Mouse (Mus musculus) lung, postnatal 0 days (tissue): ENCODE results near the gene 6430571L13Rik. TPM values are rescaled to one million over a fixed set of nuclear protein-coding genes. Genes with fewer than 3 reads are reported as not detected.
A peak's percentile ranks its signal among the peaks of the same experiment; 100 is the strongest.

ENCODE experiments used
- ATAC-seq: fragments of 200-750 bp; cut with Nextera tagmentation; 2 replicates; pipeline ENCODE4 v1.8.0; 2017; ENCODE audit warnings: moderate library complexity
- DNase-seq: peaks from one replicate; pipeline ENCODE4 v3.0.0-alpha.2; 2016; ENCODE audit warnings: low spot score
- H3K27ac ChIP-seq: fragments of 300-500 bp; sonication (generic); 2 replicates; pipeline ENCODE4 v1.5.1; 2014; ENCODE audit warnings: antibody characterized with exemption, mild to moderate bottlenecking, low read length, mixed read lengths
- H3K27me3 ChIP-seq: fragments of 300-500 bp; sonication (generic); replicated peaks from 2 replicates; pipeline ENCODE4 v1.6.1; 2014; ENCODE audit warnings: low read length, mixed read lengths; ENCODE audit not compliant: insufficient read depth
- H3K36me3 ChIP-seq: fragments of 300-500 bp; sonication (generic); 2 replicates; pipeline ENCODE4 v1.6.1; 2014; ENCODE audit warnings: low read length, mixed read lengths; ENCODE audit not compliant: insufficient read depth
- H3K4me1 ChIP-seq: fragments of 300-500 bp; sonication (generic); 2 replicates; pipeline ENCODE4 v1.6.1; 2014; ENCODE audit warnings: antibody characterized with exemption, low read depth, low read length, mixed read lengths; ENCODE audit not compliant: insufficient read depth
- H3K4me2 ChIP-seq: fragments of 300-500 bp; sonication (generic); replicated peaks from 2 replicates; pipeline ENCODE4 v1.6.1; 2014; ENCODE audit warnings: low read depth, mild to moderate bottlenecking, low read length, moderate library complexity, mixed read lengths
- H3K4me3 ChIP-seq: fragments of 300-500 bp; sonication (generic); 2 replicates; pipeline ENCODE4 v1.5.1; 2014; ENCODE audit warnings: low read depth, low read length
- H3K9ac ChIP-seq: fragments of 300-500 bp; sonication (generic); replicated peaks from 2 replicates; pipeline ENCODE4 v1.6.1; 2014; ENCODE audit warnings: low read depth, mild to moderate bottlenecking
- H3K9me3 ChIP-seq: fragments of 300-500 bp; sonication (generic); 2 replicates; pipeline ENCODE4 v1.6.1; 2016; ENCODE audit warnings: low read length, mixed read lengths
- CTCF ChIP-seq: IDR thresholded peaks from 2 replicates; pipeline ENCODE4 v1.5.1; 2016; ENCODE audit warnings: antibody characterized with exemption, mild to moderate bottlenecking
- EP300 ChIP-seq: IDR thresholded peaks from 2 replicates; pipeline ENCODE4 v1.6.1; 2016; ENCODE audit warnings: antibody characterized with exemption, mild to moderate bottlenecking, control low read depth
- WGBS: fragments of 180-500 bp; shearing (Covaris S2); extraction: QIAGEN DNeasy Blood & Tissue Kit; methylation state at CpG from one replicate; pipeline ENCODE4 v1.1.7; 2014; 5-methylcytosine and 5-hydroxymethylcytosine counted together
- polyA plus RNA-seq: library from polyadenylated mRNA; unstranded; fragments of >200 nt; fragmentation: Nextera tagmentation; extraction: Ambion mirVana; gene quantifications from 2 replicates; pipeline ENCODE4 v1.2.1, GENCODE M21; 2015

Gene 6430571L13Rik
- polyA plus RNA-seq, 1 experiment from 2014 or later: 0.23 TPM

DNA sequence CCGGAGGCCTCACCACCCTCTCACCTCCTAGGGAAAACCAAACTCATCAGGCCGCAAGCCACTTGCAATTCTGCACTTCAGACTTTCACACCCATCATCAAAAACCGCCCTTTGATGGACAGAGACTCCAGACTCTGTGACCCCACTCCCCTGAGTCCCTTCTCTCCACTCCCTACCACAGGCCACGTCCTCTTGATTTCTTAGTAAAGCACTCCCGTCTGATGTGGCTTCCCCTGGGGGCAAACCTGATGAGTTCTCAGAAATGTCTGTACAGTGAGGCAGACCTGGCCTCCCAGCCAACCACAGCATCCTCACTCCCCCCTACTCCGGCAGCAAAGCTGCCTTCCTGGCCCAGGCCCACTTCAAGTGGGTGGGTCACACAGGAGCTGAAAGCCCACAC is 6.0 kb upstream of the 6430571L13Rik start:
- no peaks in the 10 kb centered on the region for H3K27me3 ChIP-seq
- peaks cover 3% of the 10 kb centered on the region; the same call in 1 of the 2 replicates for H3K4me1 ChIP-seq
- no peak overlapping the region for H3K4me2 ChIP-seq
- H3K4me3 ChIP-seq: no peak overlapping the region
- no peak overlapping the region for H3K27ac ChIP-seq
- no peaks in the 10 kb centered on the region for H3K9me3 ChIP-seq
- 84% methylated on average over 6 of the region's 6 CpGs for WGBS
- DNase-seq (no peak), ATAC-seq (no peak)
- TF ChIP-seq EP300 (no peak), CTCF (no peak)
- no peak overlapping the region for H3K9ac ChIP-seq
- no peaks in the 10 kb centered on the region for H3K36me3 ChIP-seq

DNA sequence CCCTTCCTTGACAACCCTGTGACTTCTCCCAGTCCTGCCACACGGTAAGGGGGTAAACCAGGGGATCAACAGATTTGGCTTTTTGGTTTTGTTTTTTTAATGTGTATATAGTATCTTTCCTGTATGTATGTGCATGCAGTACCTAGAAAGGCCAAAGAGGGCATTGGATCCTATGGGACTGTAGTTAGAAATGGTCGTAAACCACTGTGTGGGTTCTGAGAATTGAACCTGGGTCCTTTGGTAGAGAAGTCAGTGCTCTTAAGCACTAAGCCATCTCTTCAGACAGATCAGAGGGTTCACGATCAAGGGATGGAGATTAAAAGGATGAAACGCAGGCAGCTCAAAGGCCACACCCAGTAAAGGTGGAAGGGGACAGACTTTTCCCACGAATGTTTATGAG is 5.4 kb upstream of the 6430571L13Rik start:
- 85% methylated on average over 5 of the region's 5 CpGs for WGBS

GRCm38 (mm10) chr9:107335909-107336308 is 4.5 kb upstream of the 6430571L13Rik start:
- H3K27me3 ChIP-seq: no peaks in the 10 kb centered on the region
- no peaks in the 10 kb centered on the region for H3K36me3 ChIP-seq
- WGBS: 9% methylated on average over 5 of the region's 5 CpGs
- DNase-seq: peak; percentile 76
- no peaks in the 10 kb centered on the region for H3K9me3 ChIP-seq
- H3K27ac ChIP-seq: no peak overlapping the region
- TF ChIP-seq CTCF (peak; percentile 96), EP300 (peak; percentile 54; the same call in 1 of the 2 replicates)
- ATAC-seq: 0 out of 2 replicates have a peak, but pooled peaks have one; percentile 14
- no peak overlapping the region for H3K4me3 ChIP-seq
- H3K9ac ChIP-seq: no peak overlapping the region
- H3K4me2 ChIP-seq: no peak overlapping the region
- peaks cover 3% of the 10 kb centered on the region; the same call in 1 of the 2 replicates for H3K4me1 ChIP-seq

More for the DNA sequence above, 5.4 kb upstream of the 6430571L13Rik start:
- H3K4me1 ChIP-seq: peaks cover 3% of the 10 kb centered on the region; the same call in 1 of the 2 replicates
- ATAC-seq (no peak), DNase-seq (no peak)
- no peak overlapping the region for H3K27ac ChIP-seq
- no peak for TF ChIP-seq EP300
- TF ChIP-seq CTCF: peak; percentile 47
- no peaks in the 10 kb centered on the region for H3K36me3 ChIP-seq
- H3K9ac ChIP-seq: no peak overlapping the region
- H3K4me3 ChIP-seq: no peak overlapping the region
- no peak overlapping the region for H3K4me2 ChIP-seq
- no peaks in the 10 kb centered on the region for H3K9me3 ChIP-seq
- no peaks in the 10 kb centered on the region for H3K27me3 ChIP-seq

DNA sequence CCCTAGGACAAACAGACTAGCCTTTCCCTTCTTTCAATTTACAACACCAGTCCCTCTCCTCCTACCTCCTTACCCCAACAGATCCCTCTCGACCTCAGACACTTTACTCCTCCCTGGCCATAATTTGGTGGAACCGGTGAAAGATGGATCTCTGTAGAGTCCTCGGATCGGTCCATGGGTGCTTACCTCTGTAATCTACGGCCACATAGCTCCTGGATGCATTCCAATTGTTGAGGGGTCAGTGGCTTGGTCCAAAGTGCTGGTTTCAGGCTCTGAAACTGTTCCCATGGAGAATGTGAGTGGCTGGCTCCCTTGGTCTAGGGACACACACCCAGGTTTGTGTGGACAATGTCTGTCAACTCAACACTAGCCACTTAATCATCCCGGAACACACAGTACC is 4.0 kb upstream of the 6430571L13Rik start:
- Histone ChIP-seq H3K4me1 (peaks cover 3% of the 10 kb centered on the region; the same call in 1 of the 2 replicates), H3K36me3 (no peaks in the 10 kb centered on the region), H3K27me3 (no peaks in the 10 kb centered on the region), H3K9me3 (no peaks in the 10 kb centered on the region), H3K27ac (no peak overlapping the region), H3K4me3 (no peak overlapping the region), H3K9ac (no peak overlapping the region), H3K4me2 (no peak overlapping the region)
- 78% methylated on average over 6 of the region's 6 CpGs for WGBS
- TF ChIP-seq CTCF (no peak), EP300 (no peak)
- ATAC-seq (no peak), DNase-seq (no peak)

DNA sequence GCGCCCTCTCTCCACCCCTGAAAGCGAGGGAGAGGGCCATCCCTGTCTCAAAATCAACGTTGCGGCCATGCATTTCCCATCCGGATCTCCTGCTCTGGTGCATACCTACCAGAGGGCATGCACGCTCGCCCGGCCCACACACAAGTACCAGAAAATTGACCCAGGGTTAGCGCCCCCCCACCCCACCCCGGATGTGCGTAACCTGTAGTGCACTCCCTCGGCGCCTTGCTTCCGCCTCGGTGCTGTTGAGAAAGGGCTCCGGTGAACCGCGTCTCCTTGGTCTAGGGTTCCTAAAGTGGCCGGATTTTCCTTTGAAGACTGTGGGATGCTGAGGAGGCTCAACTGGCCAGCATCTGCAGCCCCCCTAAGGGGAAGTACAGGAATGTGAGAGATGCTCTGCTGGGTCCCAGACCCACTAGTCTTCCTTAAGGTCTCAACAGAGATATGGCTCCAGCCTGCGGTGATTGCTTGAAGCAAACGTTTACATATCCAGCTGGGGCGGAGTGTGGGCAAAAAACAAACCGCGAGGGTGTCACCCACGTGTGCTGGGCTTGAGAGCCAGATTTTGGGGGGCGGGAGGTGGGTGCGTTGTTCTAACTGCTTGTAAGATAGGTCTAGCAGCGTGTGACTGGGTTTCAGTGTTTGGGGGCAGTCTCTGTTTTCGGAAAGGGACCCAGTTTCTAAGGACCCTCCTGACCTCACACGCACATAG is 2.1 kb upstream of the 6430571L13Rik start, which contains the start of gene Hemk1:
Gene Hemk1, minus strand, starts transcription at position 179 of the 712 bp plus-strand sequence.
- TF ChIP-seq CTCF (peak; percentile 21; the same call in 1 of the 2 replicates), EP300 (no peak)

GRCm38 (mm10) chr9:107340911-107341645 is 676 bp downstream of the 6430571L13Rik start:
- DNase-seq: no peak
- Histone ChIP-seq H3K9me3 (no peaks in the 10 kb centered on the region), H3K4me1 (no peaks in the 10 kb centered on the region; the same call in 1 of the 2 replicates), H3K36me3 (no peaks in the 10 kb centered on the region), H3K4me2 (peak overlapping the region; percentile 91), H3K9ac (peak overlapping the region; percentile 54), H3K27ac (no peak overlapping the region), H3K4me3 (peak overlapping the region; percentile 53), H3K27me3 (no peaks in the 10 kb centered on the region)
- TF ChIP-seq EP300: no peak
- no peak for TF ChIP-seq CTCF
- WGBS: 41% methylated on average over 12 of the region's 12 CpGs
- no peak for ATAC-seq

More for the DNA sequence above, 2.1 kb upstream of the 6430571L13Rik start, which contains the start of gene Hemk1:
- 4% methylated on average over 30 of the region's 30 CpGs for WGBS
- Histone ChIP-seq H3K4me2 (peak within 1 kb of the TSS; percentile 79), H3K36me3 (no peaks in the 10 kb centered on the region), H3K4me1 (peaks cover 3% of the 10 kb centered on the region; the same call in 1 of the 2 replicates), H3K4me3 (peak within 1 kb of the TSS; percentile 33), H3K9ac (peak within 1 kb of the TSS; percentile 39), H3K27me3 (no peaks in the 10 kb centered on the region), H3K9me3 (no peaks in the 10 kb centered on the region), H3K27ac (peak within 1 kb of the TSS; percentile 55)
- DNase-seq (peak; percentile 88), ATAC-seq (peak; percentile 85)
